Mouse (Mus musculus): Measurements from ENCODE around the gene 1500009C09Rik.

GRCm38 (mm10) chr15:82217980-82218379 lies 34.2 kb upstream of the 1500009C09Rik start:
- TF ChIP-seq CTCF (IDR thresholded peaks at IDR 0.05; ENCODE audit: insufficient read depth, low read depth, low read length) (no peak), POLR2A (IDR thresholded peaks at IDR 0.05; ENCODE audit: insufficient read depth, low read depth, low read length) (no peak)

Data from olfactory bulb, adult 2 months (tissue).